Mouse (Mus musculus) CH12.LX (cell line): ENCODE results near the gene Ube2c. TPM values are rescaled to one million over a fixed set of nuclear protein-coding genes. Genes with fewer than 3 reads are reported as not detected.

Source experiments
- DNase-seq: peaks from one replicate; pipeline ENCODE4 v3.0.0-alpha.2; 2013; ENCODE audit errors: extremely low read depth
- H3K27ac ChIP-seq: 2 replicates; pipeline ENCODE4 v1.5.1; 2012; ENCODE audit warnings: low read depth, mild to moderate bottlenecking, control low read depth, moderate library complexity; ENCODE audit not compliant: insufficient read depth
- H3K27me3 ChIP-seq: replicated peaks from 2 replicates; pipeline ENCODE3; 2012; ENCODE audit warnings: inconsistent platforms
- H3K36me3 ChIP-seq, 2 experiments: replicated peaks in 1 of 2; 2 replicates each; pipeline versions ENCODE3 to v1.6.1; 2012; ENCODE audit warnings: inconsistent platforms in 1 of 2, low read length in 1 of 2, mild to moderate bottlenecking in 1 of 2, mixed read lengths in 1 of 2, moderate library complexity in 1 of 2; ENCODE audit not compliant: control insufficient read depth in 1 of 2, insufficient read depth in 1 of 2
- H3K4me1 ChIP-seq, 2 experiments: 2 replicates each; pipeline ENCODE4 v1.6.1; 2012; ENCODE audit warnings: inconsistent platforms in 1 of 2, moderate library complexity in 1 of 2; ENCODE audit not compliant: insufficient read depth in 2 of 2, control insufficient read depth in 1 of 2
- H3K4me2 ChIP-seq: 2 replicates; pipeline ENCODE4 v1.6.1; 2012; ENCODE audit warnings: low read depth, mild to moderate bottlenecking, control low read depth; ENCODE audit not compliant: poor library complexity, insufficient read depth, severe bottlenecking
- H3K4me3 ChIP-seq, 3 experiments: fragments of 150-350 bp in 1 of 3; sonication (generic) in 1 of 3; replicated peaks in 1 of 3; 2 replicates each; pipeline versions ENCODE3 to v1.5.1; 2011 to 2012; ENCODE audit warnings: low read depth in 2 of 3, low read length in 2 of 3, mild to moderate bottlenecking in 2 of 3, moderate library complexity in 2 of 3, control low read depth in 1 of 3, improper control_type of control experiment in 1 of 3, inconsistent platforms in 1 of 3, mixed read lengths in 1 of 3; ENCODE audit not compliant: poor library complexity in 1 of 3
- H3K79me2 ChIP-seq: replicated peaks from 2 replicates; pipeline ENCODE4 v1.6.1; 2012; ENCODE audit warnings: mild to moderate bottlenecking, moderate library complexity; ENCODE audit not compliant: control insufficient read depth, poor library complexity, insufficient read depth, severe bottlenecking; ENCODE audit errors: extremely low read depth
- H3K9ac ChIP-seq: 2 replicates; pipeline ENCODE4 v1.6.1; 2012; ENCODE audit warnings: low read depth, mild to moderate bottlenecking, control low read depth, moderate library complexity; ENCODE audit not compliant: insufficient read depth
- H3K9me3 ChIP-seq: replicated peaks from 2 replicates; pipeline ENCODE3; 2012; ENCODE audit warnings: low read length, inconsistent platforms, mixed read lengths
- BHLHE40 ChIP-seq: IDR thresholded peaks from 2 replicates; pipeline ENCODE4 v1.6.1; 2011; ENCODE audit warnings: mild to moderate bottlenecking, low read depth, low read length, improper control_type of control experiment
- E2F4 ChIP-seq: IDR thresholded peaks from 2 replicates; pipeline ENCODE4 v1.6.1; 2011; ENCODE audit warnings: low read depth, low read length, improper control_type of control experiment; ENCODE audit not compliant: insufficient replicate concordance
- ELF1 ChIP-seq: IDR thresholded peaks from 2 replicates; pipeline ENCODE4 v1.6.1; 2014; ENCODE audit warnings: low read depth, mild to moderate bottlenecking, inconsistent platforms, low read length, improper control_type of control experiment
- EP300 ChIP-seq: IDR thresholded peaks from 2 replicates; pipeline ENCODE4 v1.6.1; 2011; ENCODE audit warnings: low read length, improper control_type of control experiment
- ETS1 ChIP-seq: conservative IDR thresholded peaks from 2 replicates; pipeline ENCODE4 v1.6.1; 2012; ENCODE audit warnings: low read depth, mild to moderate bottlenecking, inconsistent platforms, low read length, improper control_type of control experiment, moderate library complexity
- GABPA ChIP-seq: IDR thresholded peaks from 2 replicates; pipeline ENCODE4 v1.6.1; 2012; ENCODE audit warnings: low read depth, low read length, improper control_type of control experiment, inconsistent platforms; ENCODE audit not compliant: insufficient replicate concordance
- HCFC1 ChIP-seq: IDR thresholded peaks from 2 replicates; pipeline ENCODE4 v1.6.1; 2012; ENCODE audit warnings: low read depth, mild to moderate bottlenecking, inconsistent platforms, low read length, improper control_type of control experiment
- IRF4 ChIP-seq: IDR thresholded peaks from 2 replicates; pipeline ENCODE4 v1.6.1; 2014; ENCODE audit warnings: low read depth, mild to moderate bottlenecking, inconsistent platforms, low read length, improper control_type of control experiment
- KAT2A ChIP-seq: IDR thresholded peaks from 2 replicates; pipeline ENCODE4 v1.6.1; 2012; ENCODE audit warnings: low read length, improper control_type of control experiment, inconsistent platforms; ENCODE audit not compliant: insufficient replicate concordance
- MAX ChIP-seq: IDR thresholded peaks from 2 replicates; pipeline ENCODE4 v1.6.1; 2011; ENCODE audit warnings: low read length, improper control_type of control experiment
- MAZ ChIP-seq: IDR thresholded peaks from 2 replicates; pipeline ENCODE4 v1.6.1; 2012; ENCODE audit warnings: low read depth, mild to moderate bottlenecking, inconsistent platforms, low read length, improper control_type of control experiment, moderate library complexity
- MXI1 ChIP-seq: IDR thresholded peaks from 2 replicates; pipeline ENCODE4 v1.6.1; 2011; ENCODE audit warnings: mild to moderate bottlenecking, low read depth, low read length, improper control_type of control experiment
- NELFE ChIP-seq: IDR thresholded peaks from 2 replicates; pipeline ENCODE4 v1.6.1; 2011; ENCODE audit warnings: low read depth, low read length, improper control_type of control experiment
- NRF1 ChIP-seq: IDR thresholded peaks from 2 replicates; pipeline ENCODE4 v1.6.1; 2014; ENCODE audit warnings: low read depth, mild to moderate bottlenecking, inconsistent platforms, low read length, improper control_type of control experiment, moderate library complexity
- PAX5 ChIP-seq: IDR thresholded peaks from 2 replicates; pipeline ENCODE4 v1.6.1; 2012; ENCODE audit warnings: low read length, inconsistent platforms, mixed read lengths
- POLR2AphosphoS2 ChIP-seq: IDR thresholded peaks from 2 replicates; pipeline ENCODE4 v1.6.1; 2011; ENCODE audit warnings: low read depth, low read length, improper control_type of control experiment
- RAD21 ChIP-seq: IDR thresholded peaks from 2 replicates; pipeline ENCODE4 v1.6.1; 2011; ENCODE audit warnings: low read depth, mild to moderate bottlenecking, low read length, improper control_type of control experiment, moderate library complexity
- RCOR1 ChIP-seq: conservative IDR thresholded peaks from 2 replicates; pipeline ENCODE4 v1.6.1; 2012; ENCODE audit warnings: low read depth, mild to moderate bottlenecking, inconsistent platforms, low read length, improper control_type of control experiment
- SMC3 ChIP-seq: IDR thresholded peaks from 2 replicates; pipeline ENCODE4 v1.6.1; 2011; ENCODE audit warnings: low read depth, low read length, improper control_type of control experiment
- UBTF ChIP-seq: IDR thresholded peaks from 2 replicates; pipeline ENCODE4 v1.6.1; 2012; ENCODE audit warnings: low read depth, mild to moderate bottlenecking, inconsistent platforms, low read length, improper control_type of control experiment, moderate library complexity
- USF1 ChIP-seq: IDR thresholded peaks from 2 replicates; pipeline ENCODE4 v1.6.1; 2014; ENCODE audit warnings: low read depth, mild to moderate bottlenecking, inconsistent platforms, low read length, improper control_type of control experiment
- ZC3H11A ChIP-seq: IDR thresholded peaks from 2 replicates; pipeline ENCODE4 v1.6.1; 2012; ENCODE audit warnings: low read depth, mild to moderate bottlenecking, inconsistent platforms, low read length, improper control_type of control experiment
- ZMIZ1 ChIP-seq: IDR thresholded peaks from 2 replicates; pipeline ENCODE4 v1.6.1; 2012; ENCODE audit warnings: low read depth, mild to moderate bottlenecking, inconsistent platforms, low read length, improper control_type of control experiment
- dilution Hi-C: fragments of 300-500 bp; cut with MboI; formaldehyde crosslinking; loops from 2 replicates; pipeline ENCODE4 v1.14.3; 2020; ENCODE audit warnings: low sequenced_read_pairs; ENCODE audit not compliant: extremely low pct_unique_long_range_greater_than_20kb, extremely low pct_ligation_motif_present
- in situ Hi-C: fragments of 300-500 bp; cut with MboI; formaldehyde crosslinking; loops from 3 replicates; pipeline ENCODE4 v1.14.3; 2019; ENCODE audit warnings: low sequenced_read_pairs, low pct_ligation_motif_present, low pct_unique_long_range_greater_than_20kb, mixed read lengths
- polyA plus RNA-seq: library from polyadenylated mRNA; unstranded; fragments of >175 nt; gene quantifications from 2 replicates; pipeline ENCODE4 v1.2.1, GENCODE M21; 2012; ENCODE audit warnings: low read depth; ENCODE audit not compliant: insufficient read length
- total RNA-seq, 2 experiments: library from RNA; depleted of rRNA; stranded (reverse); fragments of 300-350 nt in 1 of 2; fragments of >200 nt in 1 of 2; gene quantifications; 2 replicates each; pipeline ENCODE4 v1.2.3; 2012 to 2014

Ube2c gene
- total and polyA plus RNA-seq, 3 experiments, result 103 to 226 (median 126) TPM

DNA sequence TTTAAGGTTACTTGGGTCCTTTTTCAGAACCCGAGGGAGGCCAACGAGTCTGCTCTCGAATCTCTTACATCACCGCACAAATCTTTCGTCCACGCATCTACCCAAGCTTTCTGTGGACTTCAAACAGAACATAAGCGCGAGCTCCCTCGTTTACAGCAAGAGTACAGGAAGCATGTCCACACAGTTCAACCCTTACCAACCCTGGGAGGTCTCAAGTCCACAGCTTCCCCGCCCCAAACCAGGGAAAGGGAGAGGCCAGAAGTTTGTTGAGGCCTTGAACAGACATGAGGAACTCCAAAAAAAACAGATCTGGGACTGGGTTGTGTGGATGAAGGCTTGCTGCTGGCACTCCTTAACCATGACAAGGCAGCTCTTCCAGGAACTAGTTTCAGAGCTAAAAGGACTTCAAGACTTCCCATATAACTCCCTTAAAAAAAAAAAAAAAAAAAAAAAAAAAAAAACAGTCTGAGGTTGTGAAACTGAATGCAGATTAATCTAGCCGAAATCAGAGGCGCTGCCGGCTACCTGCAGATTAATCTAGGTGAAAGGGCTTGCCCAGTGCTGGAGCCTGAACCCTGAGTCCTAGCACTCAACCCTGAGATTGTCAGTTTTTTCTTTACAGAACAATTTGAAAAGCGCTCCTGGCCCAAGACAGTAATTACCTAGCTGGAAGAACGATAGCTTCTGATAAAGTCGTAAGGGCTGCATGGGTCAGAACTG is 33.7 kb downstream of the Ube2c start:
- Histone ChIP-seq H3K27ac (no peak overlapping the region), H3K9ac (peak overlapping the region; percentile 79; the same call in 1 of the 2 replicates), H3K4me1 (peaks cover 5 to 25% of the 10 kb centered on the region in 2 experiments; a peak in 2 of 4 replicates), H3K9me3 (no peaks in the 10 kb centered on the region), H3K4me2 (peak overlapping the region; percentile 38), H3K27me3 (no peaks in the 10 kb centered on the region), H3K36me3 (peaks cover 8 to 44% of the 10 kb centered on the region in 2 experiments), H3K79me2 (peaks cover 12% of the 10 kb centered on the region), H3K4me3 (peak overlapping the region in 1 of 3 experiments; percentile 10)
- DNase-seq, result no peak
- dilution Hi-C loops (no loop called here), in situ Hi-C loops (no loop called here)
- no peak for TF ChIP-seq IRF4
- no peak for TF ChIP-seq MAZ
- no peak for TF ChIP-seq KAT2A
- TF ChIP-seq HCFC1, result no peak
- TF ChIP-seq MAX, result no peak
- TF ChIP-seq NELFE, result no peak
- no peak for TF ChIP-seq USF1
- TF ChIP-seq POLR2AphosphoS2, result no peak
- TF ChIP-seq GABPA, result no peak
- no peak for TF ChIP-seq E2F4
- no peak for TF ChIP-seq RAD21
- no peak for TF ChIP-seq ZC3H11A
- TF ChIP-seq ETS1, result no peak
- no peak for TF ChIP-seq ELF1
- no peak for TF ChIP-seq MXI1
- no peak for TF ChIP-seq ZMIZ1
- no peak for TF ChIP-seq UBTF
- no peak for TF ChIP-seq SMC3

DNA sequence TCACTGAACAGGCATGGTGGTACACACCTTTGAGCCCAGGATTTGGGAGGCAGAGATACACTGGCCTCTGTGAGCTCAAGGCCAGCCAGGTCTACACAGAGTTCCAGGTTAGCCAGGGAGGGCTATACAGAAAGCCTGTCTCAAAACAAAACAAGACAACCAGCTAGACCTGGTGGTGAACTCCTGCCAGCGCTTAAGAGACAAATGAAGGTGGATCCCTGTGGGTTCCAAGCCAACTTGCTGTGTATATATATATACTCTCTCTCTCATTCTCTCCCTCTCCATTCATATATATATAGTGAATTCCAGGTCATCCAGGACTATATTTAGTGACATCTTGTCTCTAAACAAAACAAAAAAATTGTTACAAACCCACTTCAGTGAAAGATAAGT is 34.2 kb downstream of the Ube2c start:
- DNase-seq, result no peak
- peak overlapping the region; percentile 38 for H3K4me2 ChIP-seq
- peak overlapping the region; percentile 79 for H3K9ac ChIP-seq
- H3K4me1 ChIP-seq, result peaks cover 5 to 25% of the 10 kb centered on the region in 2 experiments; a peak in 2 of 4 replicates
- dilution Hi-C loops, result no loop called here
- peak overlapping the region; percentile 86 to 93 (median 93) for H3K4me3 ChIP-seq
- H3K36me3 ChIP-seq, result peaks cover 10 to 47% of the 10 kb centered on the region in 2 experiments
- H3K9me3 ChIP-seq, result no peaks in the 10 kb centered on the region
- in situ Hi-C loops, result no loop called here
- TF ChIP-seq BHLHE40 (no peak), ZC3H11A (no peak), HCFC1 (no peak), NRF1 (no peak), MAZ (no peak), RCOR1 (no peak), UBTF (no peak), EP300 (no peak), PAX5 (no peak), KAT2A (no peak)
- no peak overlapping the region for H3K27ac ChIP-seq
- H3K79me2 ChIP-seq, result peaks cover 12% of the 10 kb centered on the region
- no peaks in the 10 kb centered on the region for H3K27me3 ChIP-seq
